Mouse (Mus musculus) c-Kit-positive CD71-positive TER-119-positive erythroid progenitor cells, embryonic 14.5 days (primary cell): Measurements from ENCODE around the gene Mettl7b.

Experiments
- DNase-seq: peaks from one replicate; pipeline ENCODE4 v3.0.0-alpha.2; 2013; ENCODE audit warnings: low spot score

Gene Mettl7b

DNA sequence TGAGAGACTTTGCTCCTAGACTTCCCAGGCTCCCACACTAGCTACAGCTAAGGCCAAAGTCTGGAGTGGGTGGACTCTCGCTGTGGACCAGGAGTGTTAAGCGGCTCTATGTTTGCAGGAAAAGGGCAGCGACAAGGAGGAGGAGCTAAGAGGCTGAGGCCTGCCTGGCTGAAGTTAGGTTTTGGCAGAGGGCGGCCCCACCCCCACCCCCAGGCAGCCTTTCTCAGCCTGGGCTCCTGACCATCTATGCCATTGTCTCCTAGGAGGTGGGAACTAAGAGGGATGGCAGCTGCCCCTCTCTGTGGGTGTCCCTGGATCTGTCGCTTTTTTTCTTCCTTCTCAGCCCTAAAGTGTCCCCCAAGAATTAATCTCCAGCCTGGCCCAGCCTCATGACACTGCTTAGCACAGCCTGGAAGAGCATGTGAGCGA is 41.6 kb downstream of the Mettl7b start:
- no peak for DNase-seq

DNA sequence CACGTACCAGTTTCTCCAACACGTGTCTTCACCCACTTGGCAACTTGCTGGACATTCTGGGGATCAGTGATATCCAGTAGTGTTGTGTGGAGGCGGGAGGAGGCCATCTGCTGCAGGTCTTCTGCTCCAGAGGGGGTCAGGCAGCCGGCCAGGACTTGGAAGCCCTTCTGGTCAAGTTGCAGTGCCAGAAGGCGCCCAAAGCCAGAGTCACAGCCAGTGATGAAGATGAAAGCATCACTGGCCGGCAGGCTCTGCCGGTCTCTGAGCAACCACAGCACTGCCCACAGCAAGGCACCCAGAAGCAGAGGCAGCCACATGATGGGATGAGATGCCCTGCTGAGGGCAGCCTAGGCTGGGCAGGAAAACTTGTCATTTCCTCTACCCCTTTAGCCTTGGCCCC is 42.5 kb downstream of the Mettl7b start:
- DNase-seq, result no peak

DNA sequence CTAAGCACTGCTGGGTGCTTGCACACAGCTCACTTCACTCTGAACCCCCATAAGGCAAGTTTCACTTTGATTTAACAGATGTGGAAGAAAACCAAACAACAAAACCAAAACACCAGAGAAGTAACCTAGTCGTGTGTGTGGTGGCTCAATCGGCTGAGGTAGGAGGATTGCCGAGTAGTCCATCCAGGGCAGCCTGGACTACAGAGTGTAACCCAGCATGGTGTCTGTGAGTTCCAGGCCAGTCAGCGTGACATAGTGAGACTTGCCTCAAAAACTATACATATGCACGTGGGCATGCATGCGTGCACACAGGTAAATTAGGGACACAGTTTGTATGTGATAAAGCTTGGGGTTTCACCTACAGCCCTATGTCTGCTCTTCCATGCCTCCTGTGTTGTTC is 43.4 kb downstream of the Mettl7b start:
- no peak for DNase-seq

DNA sequence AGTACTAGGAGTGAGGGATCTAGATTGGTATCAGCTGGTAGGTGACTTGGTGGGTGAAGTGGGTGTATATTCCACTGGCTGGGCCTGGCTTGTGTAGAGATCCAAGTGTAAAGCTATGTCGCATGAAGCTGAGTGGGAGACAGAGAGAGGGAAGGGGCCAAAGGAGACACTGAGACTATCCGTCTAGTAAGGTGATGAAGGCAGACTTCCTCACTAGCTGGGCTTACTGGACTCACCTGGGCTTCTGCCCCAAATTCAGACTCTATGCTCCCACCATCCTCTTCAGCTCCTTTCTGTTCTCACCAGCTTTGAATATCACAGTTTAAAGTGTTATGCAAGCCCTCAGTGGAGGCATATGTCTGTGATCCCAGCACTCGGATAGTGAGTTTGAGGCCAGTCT is 44.1 kb downstream of the Mettl7b start:
- DNase-seq, result no peak

DNA sequence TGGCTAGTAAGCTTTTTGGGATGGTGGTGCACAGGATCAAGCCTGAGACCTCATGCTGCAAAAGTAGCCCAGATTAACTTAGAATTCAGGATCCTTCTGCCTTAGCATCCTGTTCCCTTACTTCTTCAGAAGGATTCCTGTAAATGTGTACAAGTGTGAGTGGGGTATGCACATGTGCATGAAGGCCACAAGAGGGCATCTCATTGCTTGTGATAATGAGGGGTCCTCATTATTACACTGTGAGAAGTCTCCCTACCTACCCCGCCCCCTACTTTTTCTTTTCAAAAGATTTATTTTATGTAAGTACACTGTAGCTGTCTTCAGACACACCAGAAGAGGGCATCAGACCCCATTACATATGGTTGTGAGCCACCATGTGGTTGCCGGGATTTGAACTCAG is 45.2 kb downstream of the Mettl7b start:
- DNase-seq, result no peak

DNA sequence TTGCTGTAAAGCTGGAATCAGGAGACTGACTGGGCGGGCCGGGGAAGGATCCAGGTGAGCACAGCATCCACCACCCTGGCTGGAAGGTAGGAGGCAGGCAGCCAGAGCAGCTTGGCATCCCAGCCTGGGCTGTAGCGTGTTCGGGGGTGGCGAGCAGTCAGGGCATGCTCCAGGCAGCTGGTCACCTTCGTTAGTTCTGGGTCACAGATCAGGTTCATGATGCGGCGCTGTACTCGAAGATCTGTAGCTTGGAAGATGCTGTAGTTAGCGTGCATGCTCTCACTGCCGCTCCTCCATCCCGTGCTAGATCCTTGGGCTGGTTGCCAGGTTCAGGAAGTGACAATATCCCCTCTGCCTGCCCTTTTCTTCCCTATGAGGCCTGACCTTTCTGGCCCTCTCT is 47.1 kb downstream of the Mettl7b start:
- no peak for DNase-seq

DNA sequence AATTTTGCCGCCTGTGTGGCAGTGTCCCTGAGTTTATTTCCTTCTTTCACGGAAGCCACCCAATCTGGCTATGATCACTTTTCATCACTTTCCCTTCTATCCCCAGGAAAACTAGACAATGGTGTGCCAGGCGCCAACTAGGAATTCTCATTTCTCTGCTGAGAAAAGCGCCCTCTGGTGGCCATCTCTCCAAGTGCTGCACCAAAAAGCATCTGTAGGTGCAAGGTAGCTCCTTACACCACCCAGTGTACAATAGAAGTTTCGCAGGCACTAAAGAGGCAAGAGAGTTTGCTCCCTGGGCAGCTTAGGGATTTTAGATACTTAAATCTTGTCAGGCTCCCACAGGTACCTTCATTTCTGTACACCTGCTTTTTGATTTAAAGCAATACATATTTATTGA is 47.6 kb downstream of the Mettl7b start:
- DNase-seq, result peak; percentile 73

DNA sequence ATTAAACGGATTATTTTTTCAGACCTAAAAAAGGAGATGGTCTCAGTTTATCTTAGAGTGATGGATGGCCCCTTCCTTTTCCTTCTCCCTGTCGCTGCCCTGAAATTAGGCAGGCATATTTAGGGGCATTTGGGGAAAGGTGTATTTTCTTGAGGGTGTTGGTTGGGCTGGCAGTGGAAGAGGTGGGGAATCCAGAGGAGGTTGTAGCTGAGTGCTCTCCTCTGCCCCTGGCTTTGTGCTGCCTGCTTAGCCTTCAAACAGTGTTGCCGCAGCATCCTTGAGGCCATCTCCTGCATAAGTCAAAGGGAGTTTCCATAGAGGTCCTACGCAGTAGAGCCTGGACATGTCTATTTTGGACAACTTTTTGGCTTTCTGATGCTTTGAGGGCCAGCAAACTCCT is 48.0 kb downstream of the Mettl7b start:
- no peak for DNase-seq

DNA sequence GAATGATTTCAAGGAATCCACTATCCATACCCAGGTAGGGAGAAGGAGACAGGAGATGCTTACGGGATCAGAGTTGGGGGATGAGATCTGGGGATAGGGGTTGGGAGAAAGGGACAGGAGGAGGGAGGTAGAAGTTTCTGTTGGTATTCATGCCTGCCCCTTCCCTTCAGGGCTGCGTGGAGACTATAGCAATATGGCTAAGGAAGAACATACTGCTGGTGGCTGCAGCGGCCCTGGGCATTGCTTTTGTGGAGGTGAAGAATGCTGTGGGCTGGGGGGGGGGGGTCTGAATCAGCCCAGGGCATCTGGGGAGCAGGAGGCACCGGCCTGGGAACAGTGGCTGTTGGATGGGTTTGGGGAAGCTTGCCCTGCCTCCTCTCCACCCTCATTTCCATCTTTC is 48.5 kb downstream of the Mettl7b start:
- no peak for DNase-seq

DNA sequence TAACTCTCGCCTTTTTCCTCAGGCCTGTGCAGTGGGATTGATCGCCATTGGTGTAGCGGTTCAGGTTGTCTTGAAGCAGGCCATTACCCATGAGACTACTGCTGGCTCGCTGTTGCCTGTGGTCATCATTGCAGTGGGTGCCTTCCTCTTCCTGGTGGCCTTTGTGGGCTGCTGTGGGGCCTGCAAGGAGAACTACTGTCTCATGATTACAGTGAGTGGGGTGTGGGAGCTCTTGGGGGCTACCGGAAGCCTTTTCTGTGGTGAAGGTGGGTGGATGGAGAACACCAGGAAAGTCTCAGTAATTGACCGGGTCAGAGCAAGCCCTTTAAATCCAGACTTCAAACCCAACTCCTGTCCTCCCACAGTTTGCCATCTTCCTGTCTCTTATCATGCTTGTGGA is 49.4 kb downstream of the Mettl7b start:
- no peak for DNase-seq

DNA sequence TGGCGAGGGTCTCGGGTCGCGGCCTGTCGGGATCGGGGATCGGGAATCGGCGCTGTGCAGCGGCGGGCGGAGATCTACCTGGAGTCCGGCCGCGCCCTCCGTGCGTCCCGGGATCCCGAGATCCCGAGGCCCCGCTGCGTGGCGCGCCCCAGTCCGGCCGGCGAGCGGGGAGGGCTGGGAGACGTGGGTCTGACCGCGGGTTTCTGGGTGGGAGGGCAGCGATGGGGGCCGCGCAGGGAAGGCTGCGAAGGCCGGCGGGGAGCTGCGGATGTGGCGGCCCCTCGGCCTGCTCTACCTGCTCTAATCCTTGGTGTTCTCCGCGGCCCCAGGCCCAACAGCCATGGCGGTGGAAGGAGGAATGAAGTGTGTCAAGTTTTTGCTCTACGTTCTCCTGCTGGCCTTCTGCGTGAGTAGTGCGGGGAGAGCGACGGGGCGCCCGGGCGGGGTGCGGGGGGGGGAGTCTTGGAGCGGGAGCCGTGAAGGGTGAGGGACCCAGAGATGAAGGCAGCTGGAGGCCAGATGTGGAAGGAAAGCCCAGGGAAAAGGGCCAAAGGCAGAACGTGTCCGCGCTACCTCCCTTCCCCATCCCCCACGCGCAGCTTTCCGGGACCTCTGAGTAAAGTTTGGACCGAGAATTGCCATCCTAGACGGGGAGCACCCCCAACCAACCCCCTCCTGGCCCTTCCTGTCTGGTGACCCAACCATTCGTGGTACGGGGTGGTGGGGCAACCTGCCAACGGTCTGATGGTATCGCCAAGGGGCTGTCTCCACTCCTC is 50.5 kb downstream of the Mettl7b start:
- DNase-seq, result no peak

DNA sequence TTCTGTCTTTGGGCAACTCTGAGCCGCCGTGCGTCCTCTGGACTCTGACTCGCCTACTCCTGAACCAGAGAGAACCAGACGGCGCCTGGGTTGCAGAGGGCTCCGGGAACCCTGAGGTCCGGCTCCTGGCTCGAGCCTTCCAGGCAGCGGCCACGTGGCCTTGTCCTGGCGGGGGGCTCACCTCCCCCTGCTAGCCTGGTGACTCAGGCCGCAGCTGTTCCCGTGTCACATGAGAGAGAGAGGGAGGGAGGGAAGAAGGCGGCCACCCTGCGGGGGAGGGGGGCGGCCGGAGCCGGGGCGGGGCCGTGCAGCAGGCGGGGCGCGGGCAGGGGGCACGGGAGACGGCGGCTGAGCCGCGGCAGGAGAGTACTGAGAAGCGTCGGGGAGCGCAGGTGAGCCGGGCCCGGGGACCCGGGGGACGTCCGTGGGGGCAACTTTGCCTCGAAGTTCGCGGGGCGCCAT is 51.2 kb downstream of the Mettl7b start:
- no peak for DNase-seq

DNA sequence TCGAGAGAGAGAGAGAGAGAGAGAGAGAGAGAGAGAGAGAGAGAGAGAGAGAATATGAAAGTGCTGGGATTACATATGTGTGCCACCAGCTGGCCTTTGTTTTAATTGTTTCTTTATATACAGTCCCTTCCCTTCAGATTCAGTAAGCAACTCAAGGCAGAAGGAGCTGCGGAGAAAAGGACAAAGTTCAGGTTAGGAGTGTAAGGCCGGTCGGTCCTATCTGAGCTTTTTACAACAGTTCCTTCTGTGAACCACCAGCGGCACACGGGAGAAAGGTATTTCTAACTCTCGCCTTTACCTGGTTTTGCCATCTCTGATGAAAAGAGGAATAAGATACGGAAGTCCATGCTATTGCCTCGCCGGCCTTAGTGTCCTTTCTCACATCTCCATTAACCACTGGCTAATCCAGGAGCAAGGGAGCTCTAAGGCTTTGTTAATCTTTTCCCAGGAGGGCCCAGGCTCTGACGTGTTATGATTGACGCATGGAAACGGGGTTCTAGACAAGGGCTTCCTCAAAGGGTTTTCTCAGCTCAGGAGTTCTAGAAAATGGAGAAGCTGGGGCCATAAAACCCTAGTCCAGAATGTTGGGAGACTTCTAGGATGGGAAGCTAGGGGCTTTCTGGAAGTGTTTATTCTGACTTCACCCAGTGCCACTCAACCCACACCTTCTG is 51.9 kb downstream of the Mettl7b start:
- no peak for DNase-seq
